Mouse (Mus musculus) cerebellum, adult 11-12 months (tissue): Measurements from ENCODE around the gene Olfr1055.
"Not testable (repeated sequence)": the region's sequence is repeated elsewhere in the genome, so short reads cannot be mapped to it uniquely, and the experiment has no call there.

Source experiments
- DNase-seq: peaks from one replicate; pipeline ENCODE4 v3.0.0; 2022

Olfr1055 gene

GRCm38 (mm10) chr2:86350184-86350583 is at the start of gene Olfr1055:
TSS of gene Olfr1055 (minus strand) at chr2:86350284.
- no peak for DNase-seq

- no peak for DNase-seq
Measured at GRCm38 (mm10) chr2:86395114-86395513, 45.0 kb upstream of the Olfr1055 start.

GRCm38 (mm10) chr2:86388461-86388860 is 38.4 kb upstream of the Olfr1055 start, which contains the start of gene Olfr1058:
TSS of gene Olfr1058 (minus strand) at chr2:86388561.
- DNase-seq, result not testable (repeated sequence)

GRCm38 (mm10) chr2:86378293-86378692 is 28.2 kb upstream of the Olfr1055 start, which contains the start of gene Olfr1057:
TSS of gene Olfr1057 (minus strand) at chr2:86378393.
- DNase-seq, result no peak

DNA sequence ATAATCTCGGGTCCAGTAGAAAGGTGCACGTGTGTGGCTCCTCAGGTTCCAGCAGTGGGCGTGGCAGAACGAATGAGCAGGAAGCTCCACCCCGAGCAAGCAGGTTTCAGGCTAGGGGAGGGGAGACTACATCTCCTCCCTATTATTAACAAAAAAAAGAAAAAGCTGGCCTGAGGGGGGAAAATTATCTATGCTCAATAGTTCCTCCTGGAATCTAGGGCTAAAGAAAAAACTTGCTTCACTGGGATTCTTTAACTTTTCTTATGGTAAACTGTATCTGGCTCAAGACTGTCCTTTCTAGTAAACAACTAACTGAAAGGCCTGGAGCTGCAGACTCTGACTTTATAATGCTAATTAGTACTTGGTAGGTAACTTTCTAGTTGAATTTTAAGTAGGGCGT is 16.3 kb upstream of the Olfr1055 start:
- not testable (repeated sequence) for DNase-seq

DNA sequence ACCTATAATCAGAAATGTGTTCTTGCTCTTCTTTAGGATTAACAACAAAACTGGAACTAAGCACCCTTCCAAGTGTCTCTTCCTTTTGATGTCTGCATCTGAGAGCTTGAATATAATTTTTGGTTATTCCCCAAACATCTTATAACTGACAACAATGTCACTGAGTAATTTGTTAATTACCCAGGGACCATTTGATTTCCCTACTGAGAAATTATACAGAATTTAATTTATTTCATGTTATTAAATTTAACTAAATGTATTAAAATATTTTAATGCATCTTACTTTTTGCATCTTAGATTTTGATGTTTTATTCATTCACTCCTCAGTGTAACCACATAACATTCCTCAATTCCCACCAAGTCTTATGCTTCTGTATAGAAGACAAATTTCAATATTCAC is 12.3 kb upstream of the Olfr1055 start, which contains the start of gene Olfr1056:
Gene Olfr1056, minus strand, starts transcription at position 101 of the 400 bp plus-strand sequence.
- no peak for DNase-seq

- DNase-seq, result not testable (repeated sequence)
Measured at GRCm38 (mm10) chr2:86351751-86352150, 1.7 kb upstream of the Olfr1055 start.

- no peak for DNase-seq
Measured at GRCm38 (mm10) chr2:86335333-86335732, 14.8 kb downstream of the Olfr1055 start, which contains the start of gene Olfr1054. TSS of gene Olfr1054 (minus strand) at chr2:86335433.

DNA sequence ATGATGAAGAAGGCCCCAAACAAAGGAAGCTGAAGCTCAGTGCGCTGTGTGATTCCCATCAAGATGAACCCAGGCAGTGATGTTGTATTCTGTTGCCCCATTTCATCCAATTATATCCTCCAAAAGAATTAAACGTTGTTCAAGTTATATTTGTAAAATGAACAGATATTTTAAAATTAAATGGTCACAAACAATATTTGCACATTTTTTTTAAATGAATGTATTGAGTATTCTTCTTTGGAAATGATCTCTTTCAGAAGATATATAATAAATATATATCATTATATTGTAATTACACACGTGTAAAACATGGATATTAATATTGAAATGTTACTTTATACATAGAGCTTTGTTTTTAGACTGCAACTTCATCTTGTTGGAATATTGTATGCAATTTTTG is 34.9 kb downstream of the Olfr1055 start, which contains the start of gene Olfr1053:
Gene Olfr1053, minus strand, starts transcription at position 101 of the 400 bp plus-strand sequence.
- DNase-seq, result no peak
